Mouse (Mus musculus): ENCODE results near the gene Klrc3. TPM values are rescaled to one million over a fixed set of nuclear protein-coding genes. Genes with fewer than 3 reads are reported as not detected.
"Not testable (repeated sequence)": the region's sequence is repeated elsewhere in the genome, so short reads cannot be mapped to it uniquely, and the experiment has no call there.

The Klrc3 gene
- not detected in 2 replicates for polyA plus RNA-seq (2015; fragmentation: Nextera tagmentation; extraction: Ambion mirVana)

GRCm38 (mm10) chr6:129643237-129643636 is at the start of gene Klrc3:
Gene Klrc3 (minus strand): TSS chr6:129643337.
- 83% methylated on average over 3 of the region's 3 CpGs for WGBS
- H3K9ac ChIP-seq (ENCODE audit: low read depth, low read length); H3K9me3 ChIP-seq (ENCODE audit: control insufficient read depth, low read length); H3K27ac ChIP-seq (ENCODE audit: low read length); H3K4me3 ChIP-seq (ENCODE audit: low read length); H3K27me3 ChIP-seq (replicated peaks; ENCODE audit: control insufficient read depth, insufficient read depth, low read length); H3K36me3 ChIP-seq (ENCODE audit: control insufficient read depth, insufficient read depth, low read length); H3K4me2 ChIP-seq (ENCODE audit: low read depth, low read length); H3K4me1 ChIP-seq (ENCODE audit: control insufficient read depth, insufficient read depth, low read length); ATAC-seq: not testable (repeated sequence)

GRCm38 (mm10) chr6:129691436-129691835 is 48.3 kb upstream of the Klrc3 start:
- not testable (repeated sequence) for H3K9me3 ChIP-seq (ENCODE audit: control insufficient read depth, low read length); H3K9ac ChIP-seq (ENCODE audit: low read depth, low read length); H3K4me2 ChIP-seq (ENCODE audit: low read depth, low read length); H3K27ac ChIP-seq (ENCODE audit: low read length); H3K4me1 ChIP-seq (ENCODE audit: control insufficient read depth, insufficient read depth, low read length); H3K4me3 ChIP-seq (ENCODE audit: low read length); ATAC-seq; H3K27me3 ChIP-seq (replicated peaks; ENCODE audit: control insufficient read depth, insufficient read depth, low read length); H3K36me3 ChIP-seq (ENCODE audit: control insufficient read depth, insufficient read depth, low read length)
- WGBS = 70% methylated on average over 10 of the region's 10 CpGs

GRCm38 (mm10) chr6:129680379-129680778 is 37.2 kb upstream of the Klrc3 start:
- H3K4me1 ChIP-seq (ENCODE audit: control insufficient read depth, insufficient read depth, low read length) = no peaks in the 10 kb centered on the region
- H3K4me3 ChIP-seq (ENCODE audit: low read length) = no peak overlapping the region
- H3K9me3 ChIP-seq (ENCODE audit: control insufficient read depth, low read length) = no peaks in the 10 kb centered on the region
- no peak overlapping the region for H3K4me2 ChIP-seq (ENCODE audit: low read depth, low read length)
- H3K27ac ChIP-seq (ENCODE audit: low read length) = no peak overlapping the region
- peak; percentile 92 for ATAC-seq
- H3K9ac ChIP-seq (ENCODE audit: low read depth, low read length) = no peak overlapping the region
- no peaks in the 10 kb centered on the region for H3K36me3 ChIP-seq (ENCODE audit: control insufficient read depth, insufficient read depth, low read length)
- 63% methylated on average over 1 of the region's 1 CpGs for WGBS
- H3K27me3 ChIP-seq (replicated peaks; ENCODE audit: control insufficient read depth, insufficient read depth, low read length) = no peaks in the 10 kb centered on the region

GRCm38 (mm10) chr6:129678873-129679272 is 35.7 kb upstream of the Klrc3 start, which contains the start of gene Klrc1:
Gene Klrc1 (minus strand): TSS chr6:129678973.
- H3K4me3 ChIP-seq (ENCODE audit: low read length) = no peak within 1 kb of the TSS
- ATAC-seq = no peak

GRCm38 (mm10) chr6:129661301-129661700 is 18.2 kb upstream of the Klrc3 start:
- not testable (repeated sequence) for ATAC-seq; H3K4me3 ChIP-seq (ENCODE audit: low read length); H3K9ac ChIP-seq (ENCODE audit: low read depth, low read length); H3K27me3 ChIP-seq (replicated peaks; ENCODE audit: control insufficient read depth, insufficient read depth, low read length); H3K36me3 ChIP-seq (ENCODE audit: control insufficient read depth, insufficient read depth, low read length); H3K27ac ChIP-seq (ENCODE audit: low read length); H3K4me2 ChIP-seq (ENCODE audit: low read depth, low read length); H3K9me3 ChIP-seq (ENCODE audit: control insufficient read depth, low read length); H3K4me1 ChIP-seq (ENCODE audit: control insufficient read depth, insufficient read depth, low read length)
- WGBS = no CpG with 5 or more reads among the region's 3 CpGs

More at GRCm38 (mm10) chr6:129678873-129679272, 35.7 kb upstream of the Klrc3 start, which contains the start of gene Klrc1:
- 81% methylated on average over 3 of the region's 3 CpGs for WGBS
- Histone ChIP-seq H3K27me3 (replicated peaks; ENCODE audit: control insufficient read depth, insufficient read depth, low read length) (no peaks in the 10 kb centered on the region), H3K4me2 (ENCODE audit: low read depth, low read length) (no peak within 1 kb of the TSS), H3K27ac (ENCODE audit: low read length) (no peak within 1 kb of the TSS), H3K36me3 (ENCODE audit: control insufficient read depth, insufficient read depth, low read length) (no peaks in the 10 kb centered on the region), H3K9me3 (ENCODE audit: control insufficient read depth, low read length) (no peaks in the 10 kb centered on the region), H3K9ac (ENCODE audit: low read depth, low read length) (no peak within 1 kb of the TSS), H3K4me1 (ENCODE audit: control insufficient read depth, insufficient read depth, low read length) (no peaks in the 10 kb centered on the region)

- not testable (repeated sequence) for H3K9ac ChIP-seq (ENCODE audit: low read depth, low read length); ATAC-seq; H3K27me3 ChIP-seq (replicated peaks; ENCODE audit: control insufficient read depth, insufficient read depth, low read length); H3K27ac ChIP-seq (ENCODE audit: low read length); H3K4me1 ChIP-seq (ENCODE audit: control insufficient read depth, insufficient read depth, low read length); H3K36me3 ChIP-seq (ENCODE audit: control insufficient read depth, insufficient read depth, low read length); H3K4me2 ChIP-seq (ENCODE audit: low read depth, low read length); H3K4me3 ChIP-seq (ENCODE audit: low read length); H3K9me3 ChIP-seq (ENCODE audit: control insufficient read depth, low read length)
- 72% methylated on average over 4 of the region's 4 CpGs for WGBS
These were observed 17.5 kb upstream of the Klrc3 start, which contains the start of gene Klrc2 for GRCm38 (mm10) chr6:129660589-129660988. Gene Klrc2 (minus strand): TSS chr6:129660689.

- H3K4me2 ChIP-seq (ENCODE audit: low read depth, low read length); H3K4me3 ChIP-seq (ENCODE audit: low read length); H3K27ac ChIP-seq (ENCODE audit: low read length); H3K27me3 ChIP-seq (replicated peaks; ENCODE audit: control insufficient read depth, insufficient read depth, low read length); H3K36me3 ChIP-seq (ENCODE audit: control insufficient read depth, insufficient read depth, low read length); H3K4me1 ChIP-seq (ENCODE audit: control insufficient read depth, insufficient read depth, low read length); ATAC-seq; H3K9ac ChIP-seq (ENCODE audit: low read depth, low read length); H3K9me3 ChIP-seq (ENCODE audit: control insufficient read depth, low read length): not testable (repeated sequence)
- WGBS = 50% methylated on average over 1 of the region's 3 CpGs
These were observed 917 bp upstream of the Klrc3 start for GRCm38 (mm10) chr6:129644054-129644453.

- H3K9ac ChIP-seq (ENCODE audit: low read depth, low read length); H3K9me3 ChIP-seq (ENCODE audit: control insufficient read depth, low read length); H3K27ac ChIP-seq (ENCODE audit: low read length); ATAC-seq; H3K4me2 ChIP-seq (ENCODE audit: low read depth, low read length); H3K4me3 ChIP-seq (ENCODE audit: low read length); H3K4me1 ChIP-seq (ENCODE audit: control insufficient read depth, insufficient read depth, low read length); H3K27me3 ChIP-seq (replicated peaks; ENCODE audit: control insufficient read depth, insufficient read depth, low read length); H3K36me3 ChIP-seq (ENCODE audit: control insufficient read depth, insufficient read depth, low read length): not testable (repeated sequence)
- 66% methylated on average over 2 of the region's 2 CpGs for WGBS
These were observed 12.1 kb downstream of the Klrc3 start for GRCm38 (mm10) chr6:129631046-129631445.

- Histone ChIP-seq H3K9ac (ENCODE audit: low read depth, low read length) (no peak within 1 kb of the TSS), H3K9me3 (ENCODE audit: control insufficient read depth, low read length) (no peaks in the 10 kb centered on the region), H3K27me3 (replicated peaks; ENCODE audit: control insufficient read depth, insufficient read depth, low read length) (no peaks in the 10 kb centered on the region), H3K4me1 (ENCODE audit: control insufficient read depth, insufficient read depth, low read length) (no peaks in the 10 kb centered on the region), H3K27ac (ENCODE audit: low read length) (no peak within 1 kb of the TSS), H3K4me2 (ENCODE audit: low read depth, low read length) (no peak within 1 kb of the TSS), H3K4me3 (ENCODE audit: low read length) (no peak within 1 kb of the TSS), H3K36me3 (ENCODE audit: control insufficient read depth, insufficient read depth, low read length) (no peaks in the 10 kb centered on the region)
- 77% methylated on average over 4 of the region's 4 CpGs for WGBS
- ATAC-seq = no peak
These were observed 19.4 kb downstream of the Klrc3 start, which contains the start of gene Klrk1 for GRCm38 (mm10) chr6:129623735-129624134. Gene Klrk1 (minus strand): TSS chr6:129623864.

GRCm38 (mm10) chr6:129608372-129608771 is 34.8 kb downstream of the Klrc3 start:
- H3K9ac ChIP-seq (ENCODE audit: low read depth, low read length) = no peak overlapping the region
- H3K36me3 ChIP-seq (ENCODE audit: control insufficient read depth, insufficient read depth, low read length) = no peaks in the 10 kb centered on the region
- ATAC-seq = no peak
- no peak overlapping the region for H3K27ac ChIP-seq (ENCODE audit: low read length)
- no peaks in the 10 kb centered on the region for H3K4me1 ChIP-seq (ENCODE audit: control insufficient read depth, insufficient read depth, low read length)
- H3K4me3 ChIP-seq (ENCODE audit: low read length) = no peak overlapping the region
- no peaks in the 10 kb centered on the region for H3K9me3 ChIP-seq (ENCODE audit: control insufficient read depth, low read length)
- no peaks in the 10 kb centered on the region for H3K27me3 ChIP-seq (replicated peaks; ENCODE audit: control insufficient read depth, insufficient read depth, low read length)
- no peak overlapping the region for H3K4me2 ChIP-seq (ENCODE audit: low read depth, low read length)
